Mouse (Mus musculus) fat pad, adult 2 months (tissue): ENCODE measurements around the gene Olfr571.

Source experiments
- DNase-seq: peaks from one replicate; pipeline ENCODE4 v3.0.0-alpha.2; 2011; ENCODE audit warnings: low read depth, low spot score; ENCODE audit errors: extremely low read depth

Gene Olfr571

DNA sequence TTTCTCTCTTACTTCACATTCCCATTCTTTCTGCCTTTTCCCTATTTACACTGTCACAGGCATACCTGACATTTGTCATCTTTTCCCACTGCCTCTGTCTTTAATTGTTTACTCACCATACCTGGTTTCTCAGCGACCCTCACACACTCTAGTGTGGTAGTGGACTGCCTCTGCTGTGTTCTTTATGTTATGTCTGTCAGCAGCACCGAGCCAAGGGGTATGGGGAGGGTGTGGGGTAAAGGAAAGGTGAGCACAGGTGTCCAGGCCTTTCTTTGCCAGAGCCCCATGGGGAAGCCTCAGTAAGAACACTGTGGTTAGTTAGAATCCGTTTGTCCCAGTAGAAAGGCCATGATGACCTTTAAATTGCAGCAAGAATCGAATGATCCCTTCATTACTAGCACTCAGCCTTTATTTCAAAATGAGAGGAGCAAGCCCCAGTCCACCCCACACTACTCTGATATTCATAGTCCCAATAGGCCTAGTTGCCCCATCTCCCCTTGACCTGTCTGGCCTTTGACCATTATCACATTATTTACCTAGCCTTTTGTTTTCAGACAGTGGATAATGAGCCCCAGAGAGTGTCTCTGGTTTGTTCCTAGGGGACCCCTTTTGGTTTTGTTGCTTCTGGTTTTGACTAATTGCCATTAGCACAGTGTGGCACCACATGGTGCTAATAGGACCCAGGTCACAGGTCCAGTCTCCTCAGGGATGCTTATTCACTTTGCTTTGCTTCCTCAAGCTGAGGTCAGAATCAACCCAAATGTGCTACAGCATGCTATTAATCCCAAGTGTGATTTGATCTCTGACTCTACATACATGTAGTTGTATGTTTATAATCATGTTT is at the start of gene Olfr571:
Gene Olfr571 (minus strand): TSS at position 505 of the 844 bp plus-strand sequence.
- DNase-seq, result no peak

DNA sequence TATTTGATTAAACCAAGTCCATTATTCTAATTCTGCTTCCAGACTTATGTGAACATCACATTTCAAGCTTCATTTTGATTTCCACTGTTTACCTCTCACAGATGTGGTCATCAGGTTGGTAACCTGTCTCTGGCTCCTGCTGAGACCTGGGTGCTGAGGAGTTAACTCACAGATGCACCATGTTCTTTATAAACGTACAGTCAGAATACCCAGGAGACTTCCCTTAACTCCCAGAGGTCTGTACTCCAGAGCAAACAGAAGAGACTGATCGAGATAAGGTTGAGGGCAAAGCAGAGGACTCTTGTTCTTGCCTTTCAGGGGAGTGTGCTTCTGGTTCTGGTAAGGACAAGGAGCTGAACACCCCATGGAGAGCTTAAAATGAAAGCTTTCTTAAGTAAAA is 45.0 kb upstream of the Olfr571 start, which contains the start of gene Olfr576:
Gene Olfr576 (plus strand): TSS at position 301 of the 400 bp plus-strand sequence.
- no peak for DNase-seq

DNA sequence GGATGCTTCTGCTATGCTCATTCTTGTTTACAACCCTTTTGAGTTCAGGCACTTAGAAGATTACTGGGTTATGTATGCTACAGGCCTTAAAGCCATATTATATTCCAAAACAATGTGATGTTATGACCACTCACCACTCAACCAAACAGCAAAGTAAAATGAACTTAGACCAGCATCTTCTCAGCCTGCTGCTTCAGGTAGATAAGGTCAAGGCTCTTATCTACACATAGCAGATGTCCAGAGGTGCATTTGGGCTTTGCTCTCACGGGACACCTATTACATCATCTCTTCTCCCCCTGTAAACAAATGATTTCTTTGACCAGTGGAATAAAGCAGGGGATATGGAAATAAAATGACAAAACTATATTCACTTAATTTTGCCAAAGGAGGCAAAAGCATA is 41.3 kb upstream of the Olfr571 start, which contains the start of gene Olfr575:
Gene Olfr575 (minus strand): TSS at position 183 of the 400 bp plus-strand sequence.
- no peak for DNase-seq

DNA sequence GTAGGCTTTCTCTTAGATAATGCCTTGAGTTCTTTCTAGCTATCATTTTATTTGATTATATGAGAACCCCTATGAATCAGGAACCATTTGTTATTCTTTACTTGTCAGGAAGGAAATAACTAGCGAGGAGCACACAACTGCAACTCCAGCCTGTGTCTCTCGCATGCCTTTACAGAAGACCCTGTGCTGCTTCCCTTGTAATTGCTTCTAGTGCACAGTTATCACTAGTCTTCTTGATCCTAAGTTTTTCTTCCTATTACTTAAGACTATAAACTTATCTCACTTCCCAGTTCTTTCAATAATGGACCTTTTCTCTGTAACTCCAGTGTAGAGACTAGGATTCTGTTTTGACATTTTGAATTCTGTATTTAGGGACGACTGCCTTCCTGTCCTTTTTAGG is 40.8 kb upstream of the Olfr571 start:
- DNase-seq, result no peak

DNA sequence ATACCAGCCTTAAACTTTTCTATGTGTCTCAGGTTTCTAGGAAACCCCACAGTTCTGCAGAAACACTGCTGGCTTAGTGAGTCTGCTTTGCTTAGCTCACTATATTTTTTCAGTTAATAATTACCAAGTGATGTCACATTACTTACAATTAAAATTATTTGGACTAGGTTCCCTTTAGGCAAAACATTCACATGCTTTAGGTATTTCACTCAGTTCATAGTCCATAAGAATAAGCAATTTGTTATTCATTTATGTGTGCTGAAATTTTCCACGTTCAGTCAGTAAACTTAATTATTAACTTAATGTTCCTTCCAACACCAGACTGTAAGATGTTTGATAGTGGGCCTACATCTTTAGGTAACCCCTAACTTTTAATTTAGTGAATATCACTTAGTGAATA is 33.4 kb upstream of the Olfr571 start:
- DNase-seq, result no peak

DNA sequence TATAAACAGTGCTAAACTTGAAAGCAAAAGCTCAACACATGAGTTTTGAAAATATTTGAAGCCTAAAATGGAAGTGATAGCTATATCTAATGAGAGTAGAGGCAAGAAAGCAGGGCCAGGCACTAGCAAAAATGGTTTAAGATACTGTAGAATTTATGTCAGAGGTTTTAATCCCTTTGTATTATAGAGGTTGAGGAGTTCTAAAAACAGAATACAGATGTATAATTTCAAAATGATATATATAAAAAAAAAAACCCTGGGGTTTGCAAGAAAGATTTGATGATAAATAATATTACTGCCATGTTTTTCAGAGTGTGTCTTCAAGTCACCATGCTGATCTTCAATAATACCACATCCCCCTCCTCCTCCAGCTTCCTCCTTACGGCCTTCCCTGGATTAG is 30.8 kb upstream of the Olfr571 start, which contains the start of gene Olfr574:
Gene Olfr574 (plus strand): TSS at position 301 of the 400 bp plus-strand sequence.
- DNase-seq, result no peak

DNA sequence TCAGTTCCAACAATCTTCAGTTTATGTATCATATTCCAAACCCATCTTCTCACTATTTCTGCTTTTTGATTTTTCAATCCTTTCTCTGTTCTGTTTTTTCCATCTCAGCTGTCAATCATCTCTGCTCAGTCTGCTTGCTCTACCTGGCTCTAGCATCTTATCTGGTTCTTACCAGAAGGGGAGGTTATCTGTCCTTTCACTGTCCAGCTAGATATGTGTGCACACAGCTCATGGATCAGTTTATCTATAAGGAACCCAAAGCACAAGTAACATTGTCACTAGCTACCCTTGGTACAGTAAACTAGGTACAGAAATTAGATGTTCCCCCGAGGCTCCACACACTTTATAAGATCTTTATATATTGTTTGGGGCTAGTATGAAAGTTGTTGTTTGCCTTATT is 26.1 kb upstream of the Olfr571 start:
- DNase-seq, result no peak

DNA sequence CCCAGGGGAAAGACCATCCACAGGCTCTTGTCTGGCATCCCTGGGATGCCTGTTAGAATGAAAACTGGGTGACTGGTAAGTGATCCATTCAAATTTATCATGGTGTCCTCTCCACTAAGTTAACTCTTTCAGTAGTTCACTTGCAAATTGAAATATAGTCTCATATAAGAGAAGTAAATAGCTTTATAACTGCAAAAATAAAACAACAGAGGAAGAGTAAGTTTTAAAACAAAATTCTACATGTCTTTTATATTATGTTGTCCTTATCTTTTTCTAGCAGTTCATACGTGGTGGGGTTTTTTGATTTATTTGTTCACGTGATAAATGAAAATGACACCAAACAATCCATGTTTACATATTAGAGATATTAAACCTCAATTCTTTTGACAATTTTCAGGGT is 25.1 kb upstream of the Olfr571 start, which contains the start of gene Olfr573-ps1:
Gene Olfr573-ps1 (minus strand): TSS at position 101 of the 400 bp plus-strand sequence.
- DNase-seq, result no peak

DNA sequence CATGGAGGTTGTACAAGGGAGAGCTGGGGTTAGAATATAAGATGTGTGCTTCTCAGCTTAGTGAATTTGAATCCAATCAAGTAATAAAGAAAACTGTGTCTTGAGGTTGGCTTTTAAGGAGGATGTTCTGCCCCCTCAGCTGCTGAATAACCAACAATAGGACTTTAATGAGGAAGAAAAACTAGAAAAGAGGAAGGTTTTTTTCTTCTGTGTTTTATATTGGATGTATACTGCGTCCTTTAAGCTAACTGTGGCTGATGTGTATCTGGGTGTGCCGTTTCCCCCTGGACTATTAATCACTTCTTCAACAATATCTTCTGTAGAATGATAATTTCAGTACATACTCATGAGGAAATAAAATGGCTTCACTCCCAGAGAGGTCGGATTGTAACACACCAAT is 9.8 kb upstream of the Olfr571 start:
- no peak for DNase-seq

DNA sequence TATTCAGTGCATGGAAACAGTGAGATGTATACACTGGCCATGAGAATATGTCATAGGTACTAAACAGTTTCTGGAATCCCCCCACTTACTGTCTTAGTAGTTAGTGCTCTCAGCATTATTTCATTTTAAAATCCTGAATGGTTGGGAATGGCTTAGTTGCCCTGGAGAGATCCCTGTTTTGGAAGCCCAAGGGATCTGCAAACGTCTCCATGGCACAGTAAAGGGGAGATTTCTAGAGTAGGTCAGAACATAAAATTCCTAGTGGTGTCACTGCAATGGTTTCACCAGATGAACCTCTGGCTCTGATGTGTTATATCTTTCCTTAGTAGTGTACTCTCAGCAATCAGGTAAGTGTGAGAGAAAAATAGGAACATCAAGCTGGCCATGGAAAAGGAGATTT is 6.8 kb upstream of the Olfr571 start, which contains the start of gene Olfr572:
Gene Olfr572 (plus strand): TSS at position 301 of the 400 bp plus-strand sequence.
- DNase-seq, result no peak

DNA sequence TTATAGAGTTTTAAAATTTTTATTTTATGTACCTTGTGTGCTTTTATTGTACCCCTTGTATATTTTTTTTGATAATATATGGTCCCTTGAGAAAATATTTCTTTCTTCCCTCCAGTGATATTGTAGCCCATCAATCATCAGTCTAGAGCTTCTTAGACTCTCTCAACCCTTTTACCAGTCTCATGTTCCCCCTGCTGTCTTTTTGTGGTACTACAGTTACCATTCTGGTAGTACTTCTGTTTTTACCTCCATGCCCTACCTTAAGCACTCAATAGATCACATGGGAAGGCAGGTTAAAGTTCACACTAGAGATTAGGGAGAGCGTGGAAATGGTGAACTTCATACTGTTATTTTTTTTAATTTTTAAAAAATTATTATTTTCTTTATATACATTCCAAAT is 2.3 kb upstream of the Olfr571 start:
- DNase-seq, result no peak

DNA sequence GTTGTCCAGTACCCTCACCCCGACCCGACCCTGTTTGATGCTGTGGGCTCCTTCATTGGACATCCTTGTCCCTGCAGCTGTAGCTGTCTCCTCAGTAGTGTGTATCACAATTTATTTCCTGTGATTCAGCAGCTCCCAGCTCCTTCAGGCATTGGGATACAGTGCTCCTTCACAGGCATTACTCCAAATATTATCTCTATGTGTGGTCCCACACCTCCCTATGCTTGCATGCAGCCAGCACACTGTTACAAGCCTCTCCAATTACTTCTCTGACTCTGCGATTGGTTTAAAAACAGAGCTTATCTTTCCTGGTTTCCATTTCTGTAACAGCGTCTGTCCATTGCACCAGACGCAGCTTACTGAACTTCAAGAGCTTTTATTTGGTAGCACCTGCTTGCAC is 931 bp downstream of the Olfr571 start:
- no peak for DNase-seq

DNA sequence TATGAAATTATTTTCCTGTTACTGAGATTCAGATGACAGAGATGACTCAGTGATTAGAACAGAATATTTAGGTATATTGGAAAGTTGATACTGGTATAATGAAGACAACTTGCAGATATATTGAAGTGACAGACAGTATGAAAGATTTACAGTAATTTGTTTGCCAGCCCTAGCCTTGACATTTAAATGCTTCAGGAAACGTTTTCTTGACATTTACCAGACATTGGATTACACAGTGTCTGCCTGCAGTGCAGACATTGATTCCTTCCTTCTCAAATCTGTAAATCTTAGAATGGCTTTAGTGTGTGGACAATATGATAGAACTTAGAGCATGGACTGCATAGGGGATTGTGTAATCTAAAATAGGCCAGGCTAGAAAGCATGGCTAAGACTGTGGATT is 2.1 kb downstream of the Olfr571 start:
- DNase-seq, result no peak

DNA sequence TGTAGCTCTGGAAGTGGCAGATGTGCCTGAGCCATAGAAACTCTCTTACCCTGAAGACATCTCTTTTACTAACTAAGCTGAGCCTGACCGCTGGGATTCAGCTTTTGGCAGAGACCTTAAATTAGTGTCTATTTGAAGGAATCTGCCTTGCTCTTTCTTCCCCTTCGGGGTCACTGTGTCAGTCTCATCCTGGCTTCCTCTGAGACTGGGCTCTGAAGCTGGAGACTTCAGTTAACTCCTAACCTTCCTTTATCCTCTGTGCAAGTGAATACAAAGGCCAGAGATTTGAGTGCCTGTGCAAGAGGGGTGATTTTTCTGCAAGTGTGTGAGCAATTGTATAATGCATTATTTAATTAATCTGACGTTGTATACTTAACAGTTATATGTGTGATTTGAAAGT is 26.6 kb downstream of the Olfr571 start, which contains the start of gene Olfr569:
Gene Olfr569 (minus strand): TSS at position 101 of the 400 bp plus-strand sequence.
- DNase-seq, result no peak

DNA sequence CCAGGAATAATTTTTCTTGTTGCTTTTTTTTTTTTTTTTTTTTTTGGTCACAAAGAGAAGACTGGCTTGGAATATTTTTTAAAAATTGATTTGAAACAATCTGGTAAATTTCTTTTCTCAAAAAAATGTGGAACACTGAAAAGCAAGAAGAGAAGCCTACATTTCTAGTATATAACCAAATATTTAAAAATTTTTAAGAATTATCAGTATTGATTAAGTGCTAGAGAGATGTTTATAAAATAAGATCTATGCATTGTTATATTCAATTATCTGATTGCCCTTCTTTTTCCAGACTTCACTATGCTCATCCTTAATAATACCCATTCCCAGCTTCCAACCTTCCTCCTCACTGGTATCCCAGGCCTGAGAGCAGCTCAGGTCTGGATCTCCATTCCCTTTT is 40.5 kb downstream of the Olfr571 start, which contains the start of gene Olfr568:
Gene Olfr568 (plus strand): TSS at position 301 of the 400 bp plus-strand sequence.
- DNase-seq, result no peak

DNA sequence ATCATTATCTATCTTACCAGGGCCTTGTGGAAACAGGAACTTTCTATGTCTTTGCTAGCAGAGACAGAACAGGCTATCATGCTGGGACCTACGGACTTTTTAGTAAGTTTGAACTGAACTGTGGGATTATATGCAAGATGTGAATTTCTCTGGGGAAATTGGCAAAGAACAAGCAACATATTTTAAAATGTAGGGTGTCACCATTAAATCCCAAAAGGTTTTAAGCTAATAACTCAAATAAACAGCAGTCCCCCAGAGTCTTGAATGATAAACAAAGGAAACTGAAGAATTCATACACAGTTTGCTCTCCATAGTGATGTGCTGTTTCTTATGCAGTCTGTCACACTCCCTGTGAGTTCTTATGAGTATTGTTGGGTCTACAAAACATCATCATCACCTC is 58.7 kb downstream of the Olfr571 start, which contains the start of gene Olfr566:
Gene Olfr566 (minus strand): TSS at position 101 of the 400 bp plus-strand sequence.
- no peak for DNase-seq

DNA sequence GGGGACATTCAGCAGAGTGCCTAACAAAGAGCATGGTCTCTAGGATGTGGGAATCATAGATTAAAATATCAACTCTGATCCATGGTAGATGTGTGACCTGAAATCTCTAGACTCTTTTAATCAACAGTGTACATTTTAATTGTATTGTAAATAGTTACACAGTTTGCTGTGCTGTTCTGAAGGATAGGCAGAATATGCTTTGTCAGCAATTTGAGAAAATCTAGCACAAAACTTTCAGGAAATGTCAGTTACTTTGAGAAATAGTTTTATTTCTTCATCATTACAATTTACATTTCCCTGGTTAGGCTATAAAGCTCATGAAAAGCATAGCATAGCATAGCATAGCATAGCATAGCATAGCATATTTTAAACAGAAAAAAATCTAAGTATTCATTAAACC is 61.5 kb downstream of the Olfr571 start:
- no peak for DNase-seq
